Mouse (Mus musculus): ENCODE results near the gene Dgki. TPM values are rescaled to one million over a fixed set of nuclear protein-coding genes. Genes with fewer than 3 reads are reported as not detected.

Dgki gene
- 0.58 to 0.89 TPM (median 0.87 TPM) in 4 replicates for total RNA-seq (2023)

DNA sequence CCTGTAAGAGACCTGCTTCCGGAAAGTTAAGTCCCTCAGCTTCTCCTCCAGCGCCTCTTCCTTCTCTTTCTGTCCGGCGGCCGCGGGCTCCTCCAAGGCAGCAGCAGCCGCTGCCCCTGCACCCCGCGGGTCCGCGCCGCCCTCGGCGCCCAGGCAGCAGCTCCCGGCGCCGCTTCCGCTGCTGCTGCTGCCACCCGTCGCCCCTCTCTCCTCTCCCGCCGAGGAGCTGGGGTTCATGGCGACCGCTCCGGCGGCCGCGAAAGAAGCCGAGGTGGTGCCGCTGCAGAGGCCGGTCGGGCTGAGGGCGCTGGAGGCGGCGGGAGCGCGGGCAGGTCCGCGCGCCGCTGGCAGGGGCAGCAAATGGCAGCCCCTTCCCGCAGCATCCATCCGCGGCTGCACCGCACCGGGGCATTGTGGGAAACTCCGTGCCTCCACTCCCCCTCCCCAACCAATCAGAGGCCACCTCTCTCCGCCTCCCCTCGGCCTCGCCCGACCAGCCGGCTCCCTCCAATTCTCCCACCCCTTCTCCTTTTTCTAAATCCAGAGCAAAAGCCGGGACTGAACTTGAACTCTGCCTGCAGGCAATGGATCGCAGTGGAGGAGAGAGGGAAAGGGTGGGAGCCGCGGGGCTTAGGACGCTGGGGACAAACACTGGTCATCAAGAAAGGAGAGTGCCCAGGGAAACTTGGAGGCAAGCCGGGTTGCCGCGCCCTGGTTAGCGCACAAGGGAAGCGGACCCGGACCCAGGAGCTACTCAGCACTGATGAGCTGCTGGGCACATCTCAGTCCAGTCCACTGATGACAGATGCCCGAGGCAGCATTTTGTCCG is at the start of gene Dgki:
Dgki (minus strand) TSS at position 623 of the 829 bp plus-strand sequence.

GRCm38 (mm10) chr6:36809747-36810285 is 490.2 kb downstream of the Dgki start, which contains the start of gene Ptn:
TSS of gene Ptn (minus strand) at chr6:36810220.

Other genes starting within 250 kb of the Dgki start
- gene Creb3l2, start 142.0 kb upstream of the Dgki start, total RNA-seq (2023): 5.9 to 6.6 TPM (median 6.1 TPM) in 4 replicates
- gene Akr1d1, start 230.0 kb upstream of the Dgki start, total RNA-seq (2023): not detected in 4 replicates

Measured in B cell, adult 62 days (primary cell).